Mouse (Mus musculus): ENCODE measurements around the gene Apba1. TPM values are rescaled to one million over a fixed set of nuclear protein-coding genes. Genes with fewer than 3 reads are reported as not detected.

Gene Apba1
- polyA plus RNA-seq, 1 experiment: 1.7 TPM

GRCm38 (mm10) chr19:23792559-23792958, 33.9 kb downstream of the Apba1 start:
- H3K4me3 ChIP-seq (replicated peaks; ENCODE audit: control insufficient read depth, low read depth, low read length): no peak overlapping the region
- WGBS: 79% methylated on average over 6 of the region's 6 CpGs
- TF ChIP-seq POLR2A (IDR thresholded peaks at IDR 0.05; ENCODE audit: borderline replicate concordance, control insufficient read depth, low read depth, low read length) (no peak), CTCF (IDR thresholded peaks at IDR 0.05; ENCODE audit: control insufficient read depth, insufficient read depth, low read length) (no peak)
- no peak overlapping the region for H3K27ac ChIP-seq (ENCODE audit: control insufficient read depth, insufficient read depth, low read depth, low read length, poor library complexity)
- H3K4me1 ChIP-seq (ENCODE audit: control insufficient read depth, insufficient read depth, low read length): no peaks in the 10 kb centered on the region

DNA sequence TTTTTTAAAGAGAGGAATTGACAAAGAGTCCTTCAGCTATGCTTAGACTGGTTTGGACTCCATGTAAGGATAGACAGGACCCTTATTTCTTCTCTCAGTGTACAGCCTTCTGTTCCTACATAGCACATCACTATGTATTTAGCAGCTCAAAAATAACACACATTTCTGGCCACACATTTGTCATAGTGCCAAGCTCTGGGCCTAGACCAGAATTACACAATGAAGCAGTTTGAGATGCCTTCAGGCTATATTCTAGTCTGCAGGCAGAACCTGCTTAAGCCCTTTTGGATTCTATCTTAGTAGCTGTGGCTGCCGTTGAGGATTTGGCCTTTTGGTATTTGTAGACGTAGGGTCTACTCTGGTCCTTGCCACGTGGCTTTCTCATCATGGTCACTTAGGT, 35.8 kb downstream of the Apba1 start:
- Histone ChIP-seq H3K27ac (ENCODE audit: control insufficient read depth, insufficient read depth, low read depth, low read length, poor library complexity) (no peak overlapping the region), H3K4me1 (ENCODE audit: control insufficient read depth, insufficient read depth, low read length) (no peaks in the 10 kb centered on the region), H3K4me3 (replicated peaks; ENCODE audit: control insufficient read depth, low read depth, low read length) (no peak overlapping the region)
- TF ChIP-seq CTCF (IDR thresholded peaks at IDR 0.05; ENCODE audit: control insufficient read depth, insufficient read depth, low read length) (no peak), POLR2A (IDR thresholded peaks at IDR 0.05; ENCODE audit: borderline replicate concordance, control insufficient read depth, low read depth, low read length) (no peak)
- WGBS: 75% methylated on average over 3 of the region's 3 CpGs

GRCm38 (mm10) chr19:23795156-23795555, 36.5 kb downstream of the Apba1 start:
- Histone ChIP-seq H3K4me1 (ENCODE audit: control insufficient read depth, insufficient read depth, low read length) (no peaks in the 10 kb centered on the region), H3K4me3 (replicated peaks; ENCODE audit: control insufficient read depth, low read depth, low read length) (no peak overlapping the region), H3K27ac (ENCODE audit: control insufficient read depth, insufficient read depth, low read depth, low read length, poor library complexity) (no peak overlapping the region)
- TF ChIP-seq CTCF (IDR thresholded peaks at IDR 0.05; ENCODE audit: control insufficient read depth, insufficient read depth, low read length) (no peak), POLR2A (IDR thresholded peaks at IDR 0.05; ENCODE audit: borderline replicate concordance, control insufficient read depth, low read depth, low read length) (no peak)
- 75% methylated on average over 4 of the region's 4 CpGs for WGBS

DNA sequence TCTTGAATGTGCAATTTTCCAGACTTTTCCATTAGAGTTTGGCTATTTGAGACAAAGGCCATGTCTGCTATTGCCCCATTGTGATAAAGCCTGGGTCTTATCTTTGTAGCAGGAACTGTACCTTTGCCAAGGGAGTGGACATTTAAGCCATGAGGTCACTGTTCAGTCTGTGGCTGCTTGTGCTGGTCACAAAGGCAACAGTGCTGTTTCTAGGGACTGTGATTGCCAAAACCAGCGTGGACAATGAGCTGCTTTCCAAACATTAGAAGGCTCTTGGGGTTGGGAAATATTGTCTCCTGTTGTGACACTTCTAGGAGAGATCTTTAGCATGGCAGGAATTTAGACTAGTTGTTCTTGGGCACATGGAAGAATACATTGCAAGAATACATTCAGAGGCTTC, 42.5 kb downstream of the Apba1 start:
- 39% methylated on average over 1 of the region's 1 CpGs for WGBS
- no peak for TF ChIP-seq POLR2A (IDR thresholded peaks at IDR 0.05; ENCODE audit: borderline replicate concordance, control insufficient read depth, low read depth, low read length)
- no peak for TF ChIP-seq CTCF (IDR thresholded peaks at IDR 0.05; ENCODE audit: control insufficient read depth, insufficient read depth, low read length)

DNA sequence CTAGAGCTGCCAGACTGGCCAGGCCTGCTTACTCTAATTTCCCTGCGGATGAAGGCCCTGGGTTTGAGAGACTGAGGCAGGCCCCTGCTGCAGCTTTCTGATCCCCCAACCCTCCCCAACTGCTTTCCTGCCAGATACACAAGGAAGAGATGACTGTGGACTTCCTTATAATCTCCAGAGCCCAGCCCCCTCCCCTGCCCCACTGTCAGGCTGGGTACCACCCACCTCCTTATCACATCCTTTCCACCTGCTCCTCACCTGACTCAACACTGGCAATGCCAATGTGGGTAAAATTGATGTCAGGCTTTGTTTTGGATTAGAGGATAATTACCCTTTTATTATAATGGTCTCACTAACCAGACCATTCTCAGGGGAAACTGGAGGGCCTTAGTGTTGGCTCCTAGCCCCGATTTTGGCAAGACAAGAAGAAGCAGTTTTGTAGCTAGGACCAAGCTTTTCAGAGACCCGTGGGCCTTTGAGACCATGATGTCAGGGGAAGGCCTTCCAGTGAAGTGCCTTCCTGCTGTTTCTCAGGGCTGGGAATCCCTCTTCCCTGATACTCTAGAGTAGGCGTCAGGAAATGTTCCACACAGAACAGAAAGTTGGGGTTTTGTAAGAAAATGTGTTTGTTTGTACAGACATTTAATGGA, 44.7 kb downstream of the Apba1 start:
- 61% methylated on average over 4 of the region's 4 CpGs for WGBS
- no peak for TF ChIP-seq CTCF (IDR thresholded peaks at IDR 0.05; ENCODE audit: control insufficient read depth, insufficient read depth, low read length)
- TF ChIP-seq POLR2A (IDR thresholded peaks at IDR 0.05; ENCODE audit: borderline replicate concordance, control insufficient read depth, low read depth, low read length): no peak
- Histone ChIP-seq H3K4me3 (replicated peaks; ENCODE audit: control insufficient read depth, low read depth, low read length) (no peak overlapping the region), H3K4me1 (ENCODE audit: control insufficient read depth, insufficient read depth, low read length) (no peaks in the 10 kb centered on the region), H3K27ac (ENCODE audit: control insufficient read depth, insufficient read depth, low read depth, low read length, poor library complexity) (no peak overlapping the region)

More for the DNA sequence above, 42.5 kb downstream of the Apba1 start:
- Histone ChIP-seq H3K4me3 (replicated peaks; ENCODE audit: control insufficient read depth, low read depth, low read length) (no peak overlapping the region), H3K27ac (ENCODE audit: control insufficient read depth, insufficient read depth, low read depth, low read length, poor library complexity) (no peak overlapping the region), H3K4me1 (ENCODE audit: control insufficient read depth, insufficient read depth, low read length) (no peaks in the 10 kb centered on the region)

- 63% methylated on average over 6 of the region's 6 CpGs for WGBS
- no peak for TF ChIP-seq CTCF (IDR thresholded peaks at IDR 0.05; ENCODE audit: control insufficient read depth, insufficient read depth, low read length)
- TF ChIP-seq POLR2A (IDR thresholded peaks at IDR 0.05; ENCODE audit: borderline replicate concordance, control insufficient read depth, low read depth, low read length): no peak
- H3K27ac ChIP-seq (ENCODE audit: control insufficient read depth, insufficient read depth, low read depth, low read length, poor library complexity): no peak overlapping the region
These were observed 48.1 kb downstream of the Apba1 start for GRCm38 (mm10) chr19:23806796-23807195.

GRCm38 (mm10) chr19:23807371-23807770, 48.7 kb downstream of the Apba1 start:
- no peak for TF ChIP-seq POLR2A (IDR thresholded peaks at IDR 0.05; ENCODE audit: borderline replicate concordance, control insufficient read depth, low read depth, low read length)
- no peak for TF ChIP-seq CTCF (IDR thresholded peaks at IDR 0.05; ENCODE audit: control insufficient read depth, insufficient read depth, low read length)
- no peaks in the 10 kb centered on the region for H3K4me1 ChIP-seq (ENCODE audit: control insufficient read depth, insufficient read depth, low read length)
- H3K27ac ChIP-seq (ENCODE audit: control insufficient read depth, insufficient read depth, low read depth, low read length, poor library complexity): no peak overlapping the region
- WGBS: 84% methylated on average over 8 of the region's 8 CpGs
- no peak overlapping the region for H3K4me3 ChIP-seq (replicated peaks; ENCODE audit: control insufficient read depth, low read depth, low read length)

More at GRCm38 (mm10) chr19:23806796-23807195, 48.1 kb downstream of the Apba1 start:
- H3K4me1 ChIP-seq (ENCODE audit: control insufficient read depth, insufficient read depth, low read length): no peaks in the 10 kb centered on the region
- H3K4me3 ChIP-seq (replicated peaks; ENCODE audit: control insufficient read depth, low read depth, low read length): no peak overlapping the region

GRCm38 (mm10) chr19:23809236-23809635, 50.5 kb downstream of the Apba1 start:
- no peak overlapping the region for H3K4me3 ChIP-seq (replicated peaks; ENCODE audit: control insufficient read depth, low read depth, low read length)
- whole genome bisulfite sequencing: 77% methylated on average over 1 of the region's 1 CpGs
- H3K4me1 ChIP-seq (ENCODE audit: control insufficient read depth, insufficient read depth, low read length): no peaks in the 10 kb centered on the region
- no peak overlapping the region for H3K27ac ChIP-seq (ENCODE audit: control insufficient read depth, insufficient read depth, low read depth, low read length, poor library complexity)
- TF ChIP-seq CTCF (IDR thresholded peaks at IDR 0.05; ENCODE audit: control insufficient read depth, insufficient read depth, low read length) (no peak), POLR2A (IDR thresholded peaks at IDR 0.05; ENCODE audit: borderline replicate concordance, control insufficient read depth, low read depth, low read length) (no peak)

DNA sequence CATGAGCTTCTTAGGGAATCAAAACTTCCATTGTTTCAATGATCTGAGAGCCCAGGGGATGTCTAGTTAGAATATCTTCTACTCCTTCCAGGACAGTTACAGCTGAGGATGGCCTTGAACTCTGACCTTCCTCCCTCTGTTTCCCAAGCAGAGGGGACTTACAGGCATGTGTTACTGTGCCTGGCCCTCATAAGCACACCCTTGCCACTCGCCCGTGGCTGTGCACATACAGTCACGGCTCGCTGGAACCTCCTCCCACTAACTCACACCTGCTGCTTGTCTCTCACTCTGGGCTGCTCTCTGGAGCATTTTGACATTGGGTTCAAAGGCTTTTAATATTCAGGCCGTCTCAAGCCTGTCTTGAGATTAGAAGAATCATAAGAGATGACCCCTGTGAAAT, 51.8 kb downstream of the Apba1 start:
- no peak overlapping the region for H3K4me3 ChIP-seq (replicated peaks; ENCODE audit: control insufficient read depth, low read depth, low read length)
- no peak overlapping the region for H3K27ac ChIP-seq (ENCODE audit: control insufficient read depth, insufficient read depth, low read depth, low read length, poor library complexity)
- H3K4me1 ChIP-seq (ENCODE audit: control insufficient read depth, insufficient read depth, low read length): no peaks in the 10 kb centered on the region
- 76% methylated on average over 5 of the region's 5 CpGs for WGBS
- TF ChIP-seq POLR2A (IDR thresholded peaks at IDR 0.05; ENCODE audit: borderline replicate concordance, control insufficient read depth, low read depth, low read length) (no peak), CTCF (IDR thresholded peaks at IDR 0.05; ENCODE audit: control insufficient read depth, insufficient read depth, low read length) (no peak)

Measured in bone marrow, adult 2 months (tissue).